Mouse (Mus musculus): Measurements from ENCODE around the gene Sec61a1. TPM values are rescaled to one million over a fixed set of nuclear protein-coding genes. Genes with fewer than 3 reads are reported as not detected.

Gene Sec61a1
- polyA plus RNA-seq, 1 experiment from 2014 or later = 171 TPM

DNA sequence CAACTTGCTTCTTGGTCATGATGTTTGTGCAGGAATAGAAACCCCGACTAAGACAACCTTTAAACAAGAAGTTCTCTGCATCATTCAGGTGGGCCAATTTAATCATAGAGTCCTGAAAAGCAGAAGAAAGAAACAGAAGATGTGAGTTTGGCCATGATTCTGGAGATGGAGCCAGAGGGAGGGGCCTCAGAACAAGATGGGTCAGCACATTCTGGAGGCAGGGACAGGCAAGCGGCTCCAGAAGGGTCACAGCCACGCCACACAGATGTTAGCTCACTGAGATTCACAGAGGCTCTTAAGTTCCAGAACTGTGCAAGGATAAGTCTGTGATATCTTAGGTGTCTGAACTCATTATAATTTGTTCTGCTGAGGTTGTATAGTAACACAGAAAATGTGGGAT, 25.5 kb upstream of the Sec61a1 start:
- no peak for TF ChIP-seq CTCF (IDR thresholded peaks at IDR 0.05; ENCODE audit: low read depth)
- Histone ChIP-seq H3K9me3 (replicated peaks; ENCODE audit: low read length) (no peaks in the 10 kb centered on the region), H3K4me3 (replicated peaks; ENCODE audit: low read depth, low read length) (no peak overlapping the region), H3K4me2 (ENCODE audit: low read length) (no peak overlapping the region), H3K27me3 (ENCODE audit: insufficient read depth, low read length) (peaks cover 14% of the 10 kb centered on the region; the same call in 1 of the 2 replicates), H3K4me1 (replicated peaks; ENCODE audit: insufficient read depth, low read length) (no peaks in the 10 kb centered on the region), H3K36me3 (ENCODE audit: insufficient read depth, low read length) (no peaks in the 10 kb centered on the region), H3K27ac (no peak overlapping the region), H3K9ac (ENCODE audit: low read depth, low read length) (no peak overlapping the region)
- DNase-seq (ENCODE audit: low spot score) (no peak), ATAC-seq (replicated peaks; ENCODE audit: low FRiP score, low read depth) (no peak)
- 82% methylated on average over 3 of the region's 3 CpGs for WGBS

DNA sequence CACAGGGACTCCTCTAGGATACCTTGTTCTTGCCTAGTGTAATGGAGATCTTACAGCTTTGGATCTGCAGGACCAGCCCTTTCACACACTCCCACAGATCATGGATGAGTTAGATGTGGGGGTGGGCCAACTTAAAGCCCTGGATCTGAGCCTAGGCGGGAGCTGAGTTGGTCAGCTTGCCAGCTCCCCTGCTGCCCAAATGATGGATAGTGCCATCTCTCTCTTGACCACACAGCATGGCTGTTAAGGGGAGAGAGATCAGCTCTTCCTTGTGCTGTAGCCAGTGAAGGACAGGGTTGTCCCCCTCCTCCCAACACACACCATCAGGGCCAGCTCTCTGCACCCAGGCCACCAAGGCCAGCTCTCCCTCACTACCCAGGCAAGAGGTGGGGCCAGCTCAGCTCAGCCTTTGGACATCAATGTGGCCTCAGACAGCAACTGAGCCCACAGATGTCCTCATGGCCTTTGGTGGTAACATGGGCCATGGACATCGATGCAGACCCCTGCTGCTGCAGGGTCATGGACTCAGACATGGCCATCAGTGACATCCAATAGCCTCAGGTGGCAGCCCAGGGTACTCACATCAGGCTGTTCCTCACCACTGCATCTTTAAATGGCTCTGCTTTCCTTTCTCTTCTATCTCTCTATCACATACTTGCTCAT, 21.5 kb upstream of the Sec61a1 start:
- no peak overlapping the region for H3K4me3 ChIP-seq (replicated peaks; ENCODE audit: low read depth, low read length)
- no peak for TF ChIP-seq CTCF (IDR thresholded peaks at IDR 0.05; ENCODE audit: low read depth)
- no peaks in the 10 kb centered on the region for H3K36me3 ChIP-seq (ENCODE audit: insufficient read depth, low read length)
- no peaks in the 10 kb centered on the region for H3K4me1 ChIP-seq (replicated peaks; ENCODE audit: insufficient read depth, low read length)
- no peak overlapping the region for H3K4me2 ChIP-seq (ENCODE audit: low read length)
- 49% methylated on average over 2 of the region's 2 CpGs for WGBS
- H3K9me3 ChIP-seq (replicated peaks; ENCODE audit: low read length) = no peaks in the 10 kb centered on the region
- no peak overlapping the region for H3K9ac ChIP-seq (ENCODE audit: low read depth, low read length)
- H3K27me3 ChIP-seq (ENCODE audit: insufficient read depth, low read length) = 0 out of 2 replicates have a peak, but pooled peaks cover 5% of the 10 kb centered on the region
- ATAC-seq (replicated peaks; ENCODE audit: low FRiP score, low read depth) (no peak), DNase-seq (ENCODE audit: low spot score) (peak; percentile 30)
- H3K27ac ChIP-seq = no peak overlapping the region

DNA sequence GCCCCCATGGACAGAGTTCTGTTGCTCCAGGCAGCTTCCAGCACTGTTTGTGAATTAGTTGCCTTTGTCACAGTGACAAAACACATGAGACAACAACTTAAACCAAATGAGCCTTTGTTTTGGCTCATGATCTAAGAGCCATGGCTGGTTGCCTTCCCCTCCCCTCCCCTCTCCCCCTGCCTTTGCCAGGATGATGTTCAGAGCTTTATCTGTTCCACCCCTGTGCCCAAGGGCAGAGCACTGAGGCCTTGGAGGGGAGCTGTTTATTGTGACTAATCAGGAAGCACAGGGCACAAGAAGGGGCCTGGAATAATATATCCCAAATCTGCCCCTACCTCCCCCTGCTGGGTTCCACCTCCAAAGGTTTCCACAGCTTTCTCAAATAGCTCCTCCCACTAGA, 11.6 kb upstream of the Sec61a1 start:
- no peaks in the 10 kb centered on the region for H3K36me3 ChIP-seq (ENCODE audit: insufficient read depth, low read length)
- no peak overlapping the region for H3K4me2 ChIP-seq (ENCODE audit: low read length)
- ATAC-seq (replicated peaks; ENCODE audit: low FRiP score, low read depth) (no peak), DNase-seq (ENCODE audit: low spot score) (no peak)
- H3K4me3 ChIP-seq (replicated peaks; ENCODE audit: low read depth, low read length) = no peak overlapping the region
- H3K4me1 ChIP-seq (replicated peaks; ENCODE audit: insufficient read depth, low read length) = no peaks in the 10 kb centered on the region
- H3K27me3 ChIP-seq (ENCODE audit: insufficient read depth, low read length) = no peaks in the 10 kb centered on the region
- TF ChIP-seq CTCF (IDR thresholded peaks at IDR 0.05; ENCODE audit: low read depth) = no peak
- no peak overlapping the region for H3K9ac ChIP-seq (ENCODE audit: low read depth, low read length)
- no peak overlapping the region for H3K27ac ChIP-seq
- no peaks in the 10 kb centered on the region for H3K9me3 ChIP-seq (replicated peaks; ENCODE audit: low read length)

DNA sequence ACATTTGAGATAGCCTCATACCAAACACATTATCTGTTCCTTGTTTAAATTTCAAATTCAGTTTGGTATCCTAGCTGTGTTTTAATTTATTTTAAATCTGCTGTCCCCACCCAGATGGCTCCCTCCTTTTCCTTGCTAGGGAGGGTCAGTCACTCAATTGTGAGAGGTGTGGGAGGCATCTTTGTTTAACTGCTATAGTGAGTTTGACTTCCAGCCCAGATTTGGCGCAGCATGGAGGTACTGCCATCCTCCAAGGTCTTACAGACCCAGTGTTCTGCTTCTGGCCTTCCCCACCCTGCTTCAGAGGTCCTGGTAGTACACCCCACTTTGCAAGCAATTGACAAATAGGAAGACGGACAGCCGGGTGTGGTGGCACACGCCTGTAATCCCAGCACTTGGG, 5.4 kb upstream of the Sec61a1 start:
- Histone ChIP-seq H3K4me3 (replicated peaks; ENCODE audit: low read depth, low read length) (no peak overlapping the region), H3K9me3 (replicated peaks; ENCODE audit: low read length) (no peaks in the 10 kb centered on the region), H3K4me2 (ENCODE audit: low read length) (no peak overlapping the region), H3K9ac (ENCODE audit: low read depth, low read length) (no peak overlapping the region), H3K4me1 (replicated peaks; ENCODE audit: insufficient read depth, low read length) (no peaks in the 10 kb centered on the region), H3K27ac (no peak overlapping the region), H3K36me3 (ENCODE audit: insufficient read depth, low read length) (no peaks in the 10 kb centered on the region), H3K27me3 (ENCODE audit: insufficient read depth, low read length) (no peaks in the 10 kb centered on the region)
- 82% methylated on average over 4 of the region's 4 CpGs for WGBS
- no peak for TF ChIP-seq CTCF (IDR thresholded peaks at IDR 0.05; ENCODE audit: low read depth)
- DNase-seq (ENCODE audit: low spot score) (no peak), ATAC-seq (replicated peaks; ENCODE audit: low FRiP score, low read depth) (no peak)

DNA sequence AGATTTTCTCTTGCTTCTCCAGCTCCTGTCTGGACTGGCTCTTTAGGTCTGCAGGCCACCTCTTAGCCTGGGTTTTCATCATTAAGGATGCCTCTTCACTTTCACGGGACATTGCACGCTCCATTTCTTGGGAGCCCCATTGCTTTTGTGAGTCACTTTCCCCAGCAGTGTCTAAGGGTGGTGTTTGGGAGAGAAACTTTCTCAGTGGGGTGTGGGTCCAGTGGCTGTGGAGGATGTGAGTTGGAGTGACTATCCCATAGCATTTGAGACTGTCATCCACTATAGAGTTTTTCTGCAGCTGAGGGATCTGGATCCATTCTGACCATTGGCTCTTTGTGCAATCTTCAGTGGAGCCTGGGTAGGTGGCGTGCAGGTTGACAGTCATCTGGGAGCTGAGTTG, 4.7 kb upstream of the Sec61a1 start:
- DNase-seq (ENCODE audit: low spot score) (no peak), ATAC-seq (replicated peaks; ENCODE audit: low FRiP score, low read depth) (no peak)
- WGBS = 86% methylated on average over 3 of the region's 3 CpGs
- no peak overlapping the region for H3K27ac ChIP-seq
- no peak overlapping the region for H3K4me3 ChIP-seq (replicated peaks; ENCODE audit: low read depth, low read length)
- no peaks in the 10 kb centered on the region for H3K36me3 ChIP-seq (ENCODE audit: insufficient read depth, low read length)
- H3K4me2 ChIP-seq (ENCODE audit: low read length) = no peak overlapping the region
- TF ChIP-seq CTCF (IDR thresholded peaks at IDR 0.05; ENCODE audit: low read depth) = no peak
- H3K9me3 ChIP-seq (replicated peaks; ENCODE audit: low read length) = no peaks in the 10 kb centered on the region
- H3K4me1 ChIP-seq (replicated peaks; ENCODE audit: insufficient read depth, low read length) = no peaks in the 10 kb centered on the region
- no peaks in the 10 kb centered on the region for H3K27me3 ChIP-seq (ENCODE audit: insufficient read depth, low read length)
- H3K9ac ChIP-seq (ENCODE audit: low read depth, low read length) = no peak overlapping the region

DNA sequence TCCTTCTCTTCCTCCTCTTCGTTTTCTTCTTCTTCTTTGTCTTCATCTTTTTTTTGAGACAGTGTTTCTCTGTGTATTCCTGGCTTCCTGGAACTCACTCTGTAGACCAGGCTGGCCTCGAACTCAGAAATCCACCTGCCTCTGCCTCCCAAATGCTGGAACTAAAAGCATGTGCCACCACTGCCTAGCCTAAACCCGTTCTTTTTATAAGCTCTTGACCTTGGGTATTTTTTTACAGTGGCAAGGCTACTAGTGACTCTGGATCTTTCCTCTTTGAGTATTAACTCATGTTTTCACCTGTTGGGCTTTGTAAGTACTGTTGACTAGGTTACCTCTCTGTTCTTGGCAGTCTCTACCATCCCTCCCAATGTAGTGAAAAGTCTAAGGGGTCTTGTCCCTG, 4.3 kb upstream of the Sec61a1 start:
- no peaks in the 10 kb centered on the region for H3K27me3 ChIP-seq (ENCODE audit: insufficient read depth, low read length)
- H3K27ac ChIP-seq = no peak overlapping the region
- no peaks in the 10 kb centered on the region for H3K36me3 ChIP-seq (ENCODE audit: insufficient read depth, low read length)
- no peaks in the 10 kb centered on the region for H3K9me3 ChIP-seq (replicated peaks; ENCODE audit: low read length)
- ATAC-seq (replicated peaks; ENCODE audit: low FRiP score, low read depth) (no peak), DNase-seq (ENCODE audit: low spot score) (no peak)
- no peaks in the 10 kb centered on the region for H3K4me1 ChIP-seq (replicated peaks; ENCODE audit: insufficient read depth, low read length)
- TF ChIP-seq CTCF (IDR thresholded peaks at IDR 0.05; ENCODE audit: low read depth) = no peak
- no peak overlapping the region for H3K9ac ChIP-seq (ENCODE audit: low read depth, low read length)
- no peak overlapping the region for H3K4me2 ChIP-seq (ENCODE audit: low read length)
- H3K4me3 ChIP-seq (replicated peaks; ENCODE audit: low read depth, low read length) = no peak overlapping the region
- WGBS = 71% methylated on average over 3 of the region's 3 CpGs

DNA sequence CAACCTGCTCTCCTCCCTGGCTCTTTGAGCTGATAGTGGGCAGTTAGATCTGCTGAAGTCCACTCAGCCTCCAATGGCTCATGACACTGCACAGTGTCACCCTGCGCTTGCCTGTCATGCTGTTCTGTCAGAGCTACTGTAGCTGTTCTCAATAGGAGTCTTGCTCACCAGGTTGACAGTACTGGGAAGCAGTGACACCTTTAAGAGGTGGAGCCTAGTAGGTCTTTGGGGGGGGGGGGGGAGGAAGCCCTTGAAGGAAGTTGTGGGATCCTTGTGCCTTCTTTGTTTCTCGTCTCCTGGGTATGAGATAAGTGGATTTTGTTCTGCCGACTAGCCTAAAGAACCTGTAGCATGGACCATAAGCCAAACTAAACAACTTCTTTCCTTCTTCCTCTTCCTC, 3.9 kb upstream of the Sec61a1 start:
- WGBS = 53% methylated on average over 3 of the region's 3 CpGs
- TF ChIP-seq CTCF (IDR thresholded peaks at IDR 0.05; ENCODE audit: low read depth) = no peak
- no peaks in the 10 kb centered on the region for H3K9me3 ChIP-seq (replicated peaks; ENCODE audit: low read length)
- no peak overlapping the region for H3K9ac ChIP-seq (ENCODE audit: low read depth, low read length)
- no peak overlapping the region for H3K27ac ChIP-seq
- no peaks in the 10 kb centered on the region for H3K27me3 ChIP-seq (ENCODE audit: insufficient read depth, low read length)
- H3K36me3 ChIP-seq (ENCODE audit: insufficient read depth, low read length) = no peaks in the 10 kb centered on the region
- peaks cover 2% of the 10 kb centered on the region; the same call in 1 of the 2 replicates for H3K4me1 ChIP-seq (replicated peaks; ENCODE audit: insufficient read depth, low read length)
- DNase-seq (ENCODE audit: low spot score) (no peak), ATAC-seq (replicated peaks; ENCODE audit: low FRiP score, low read depth) (no peak)
- no peak overlapping the region for H3K4me3 ChIP-seq (replicated peaks; ENCODE audit: low read depth, low read length)
- H3K4me2 ChIP-seq (ENCODE audit: low read length) = no peak overlapping the region
